Mouse (Mus musculus): ENCODE data around the gene Rps7. TPM values are rescaled to one million over a fixed set of nuclear protein-coding genes. Genes with fewer than 3 reads are reported as not detected.

The Rps7 gene
- polyA plus RNA-seq, 1 experiment from 2014 or later, result 621 TPM

DNA sequence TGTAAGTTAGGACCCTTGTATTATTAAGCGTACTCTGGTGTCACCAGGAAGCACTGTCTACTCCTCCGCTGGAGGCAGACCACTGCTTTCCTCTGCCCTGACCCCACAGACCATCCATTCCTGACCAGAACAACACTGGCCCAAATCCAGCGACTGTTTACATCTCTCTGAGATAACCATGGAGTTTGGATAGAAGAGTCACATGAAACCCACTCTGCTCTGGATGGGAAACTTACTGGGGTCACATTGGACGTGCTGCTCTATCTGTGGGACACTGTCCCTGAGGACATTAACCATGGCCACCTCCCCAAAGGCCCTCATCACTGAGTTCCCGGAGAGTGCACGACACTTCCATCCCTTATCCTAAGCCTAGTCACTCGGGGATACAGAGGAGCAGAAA lies 10.3 kb downstream of the Rps7 start:
- Histone ChIP-seq H3K9me3 (ENCODE audit: control insufficient read depth, low read length) (no peaks in the 10 kb centered on the region), H3K4me1 (ENCODE audit: control insufficient read depth in 2 of 2, insufficient read depth in 2 of 2, low read length in 2 of 2) (peaks cover 12 to 26% of the 10 kb centered on the region in 2 experiments), H3K27me3 (ENCODE audit: control insufficient read depth, insufficient read depth, low read length) (no peaks in the 10 kb centered on the region), H3K36me3 (ENCODE audit: control insufficient read depth, insufficient read depth, low read length) (peaks cover 24% of the 10 kb centered on the region), H3K4me2 (ENCODE audit: low read length) (no peak overlapping the region), H3K4me3 (ENCODE audit: control insufficient read depth in 1 of 2, insufficient read depth in 1 of 2, low read depth in 1 of 2, low read length in 2 of 2) (no peak overlapping the region), H3K9ac (ENCODE audit: low read length) (no peak overlapping the region), H3K27ac (replicated peaks in 1 of 2; ENCODE audit: control insufficient read depth in 1 of 2, insufficient read depth in 1 of 2, low read depth in 2 of 2, low read length in 2 of 2) (no peak overlapping the region)
- WGBS, result 57% methylated on average over 7 of the region's 7 CpGs
- ATAC-seq (ENCODE audit: insufficient number of reproducible peaks, insufficient read depth, low FRiP score, low read depth), result no peak

DNA sequence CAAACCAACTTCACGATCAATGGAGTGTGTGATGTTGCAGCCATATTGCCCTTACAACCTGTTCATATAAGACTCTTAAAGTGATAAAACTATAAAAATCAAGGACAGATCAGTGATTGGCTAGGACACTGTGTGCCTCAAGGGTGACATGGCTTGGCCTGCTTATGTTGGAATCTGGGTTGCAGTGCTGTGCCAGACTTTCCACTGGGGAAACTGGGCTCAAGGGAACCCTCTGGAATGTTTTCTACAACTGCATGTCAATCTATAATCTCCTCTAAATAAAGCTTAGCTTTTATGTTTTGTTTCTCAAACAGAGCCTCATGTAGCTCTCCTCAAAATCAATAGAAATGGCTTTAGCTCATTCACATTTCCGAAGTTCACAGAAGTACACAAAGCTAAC lies 11.5 kb downstream of the Rps7 start:
- Histone ChIP-seq H3K9me3 (ENCODE audit: control insufficient read depth, low read length) (no peaks in the 10 kb centered on the region), H3K9ac (ENCODE audit: low read length) (no peak overlapping the region), H3K4me3 (ENCODE audit: control insufficient read depth in 1 of 2, insufficient read depth in 1 of 2, low read depth in 1 of 2, low read length in 2 of 2) (no peak overlapping the region), H3K4me1 (ENCODE audit: control insufficient read depth in 2 of 2, insufficient read depth in 2 of 2, low read length in 2 of 2) (peaks cover 12 to 26% of the 10 kb centered on the region in 2 experiments), H3K27ac (replicated peaks in 1 of 2; ENCODE audit: control insufficient read depth in 1 of 2, insufficient read depth in 1 of 2, low read depth in 2 of 2, low read length in 2 of 2) (no peak overlapping the region), H3K36me3 (ENCODE audit: control insufficient read depth, insufficient read depth, low read length) (peaks cover 13% of the 10 kb centered on the region), H3K27me3 (ENCODE audit: control insufficient read depth, insufficient read depth, low read length) (no peaks in the 10 kb centered on the region), H3K4me2 (ENCODE audit: low read length) (no peak overlapping the region)
- 87% methylated on average over 2 of the region's 2 CpGs for WGBS
- no peak for ATAC-seq (ENCODE audit: insufficient number of reproducible peaks, insufficient read depth, low FRiP score, low read depth)

DNA sequence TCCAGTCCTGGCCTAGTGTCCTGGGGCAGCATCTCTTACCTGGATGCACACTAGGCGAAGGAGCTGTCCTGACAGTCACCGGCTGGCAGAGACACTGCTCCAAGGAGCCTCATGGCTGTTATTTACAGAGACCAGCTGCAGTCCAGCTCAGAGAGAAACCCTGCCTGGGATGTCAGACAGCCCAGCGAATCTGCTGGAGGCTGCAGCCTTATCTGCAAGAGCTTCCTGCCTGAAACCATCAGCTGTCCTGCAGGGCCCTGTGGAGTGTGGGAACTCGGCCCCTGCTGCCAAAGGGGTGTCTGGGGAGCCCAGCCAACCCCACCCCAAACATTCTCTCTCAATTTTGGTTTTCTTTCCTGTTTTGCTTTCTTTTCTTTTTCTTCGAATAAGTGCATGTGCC lies 12.6 kb downstream of the Rps7 start, which contains the start of gene Colec11:
TSS of gene Colec11 (minus strand) at position 183 of the 400 bp plus-strand sequence.
- peak within 1 kb of the TSS in 1 of 2 experiments; percentile 14; a peak in 1 of 4 replicates for H3K4me3 ChIP-seq (ENCODE audit: control insufficient read depth in 1 of 2, insufficient read depth in 1 of 2, low read depth in 1 of 2, low read length in 2 of 2)
- H3K36me3 ChIP-seq (ENCODE audit: control insufficient read depth, insufficient read depth, low read length), result peaks cover 2% of the 10 kb centered on the region
- 15% methylated on average over 5 of the region's 5 CpGs for WGBS
- H3K9ac ChIP-seq (ENCODE audit: low read length), result peak within 1 kb of the TSS; percentile 49; the same call in 1 of the 2 replicates
- peak within 1 kb of the TSS; percentile 59 for H3K4me2 ChIP-seq (ENCODE audit: low read length)
- no peak for ATAC-seq (ENCODE audit: insufficient number of reproducible peaks, insufficient read depth, low FRiP score, low read depth)
- H3K27me3 ChIP-seq (ENCODE audit: control insufficient read depth, insufficient read depth, low read length), result no peaks in the 10 kb centered on the region
- H3K9me3 ChIP-seq (ENCODE audit: control insufficient read depth, low read length), result no peaks in the 10 kb centered on the region
- peak within 1 kb of the TSS; percentile 58 to 80 for H3K27ac ChIP-seq (replicated peaks in 1 of 2; ENCODE audit: control insufficient read depth in 1 of 2, insufficient read depth in 1 of 2, low read depth in 2 of 2, low read length in 2 of 2)
- H3K4me1 ChIP-seq (ENCODE audit: control insufficient read depth in 2 of 2, insufficient read depth in 2 of 2, low read length in 2 of 2), result peaks cover 12 to 26% of the 10 kb centered on the region in 2 experiments

DNA sequence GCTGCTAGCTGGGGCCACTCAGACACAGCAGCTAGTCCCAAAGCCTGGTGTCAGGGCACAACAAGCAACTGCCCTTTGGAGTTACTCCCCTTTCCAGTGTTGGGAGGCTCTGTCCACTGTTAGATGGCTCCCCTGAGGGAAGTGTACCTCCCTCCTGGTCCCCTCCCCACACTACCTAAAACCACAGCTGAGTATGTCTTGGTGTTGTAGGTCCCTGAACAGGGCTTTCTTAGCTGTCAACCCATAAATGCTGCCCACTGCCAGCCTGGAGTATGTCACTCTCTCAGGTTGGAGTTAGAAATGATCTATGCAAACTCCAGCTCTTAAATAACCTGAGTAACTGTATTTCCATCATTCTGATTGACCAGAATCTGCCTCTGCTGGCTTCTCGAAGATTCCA lies 13.1 kb downstream of the Rps7 start:
- Histone ChIP-seq H3K27me3 (ENCODE audit: control insufficient read depth, insufficient read depth, low read length) (no peaks in the 10 kb centered on the region), H3K4me3 (ENCODE audit: control insufficient read depth in 1 of 2, insufficient read depth in 1 of 2, low read depth in 1 of 2, low read length in 2 of 2) (no peak overlapping the region), H3K9me3 (ENCODE audit: control insufficient read depth, low read length) (no peaks in the 10 kb centered on the region), H3K36me3 (ENCODE audit: control insufficient read depth, insufficient read depth, low read length) (no peaks in the 10 kb centered on the region), H3K27ac (replicated peaks in 1 of 2; ENCODE audit: control insufficient read depth in 1 of 2, insufficient read depth in 1 of 2, low read depth in 2 of 2, low read length in 2 of 2) (peak overlapping the region; percentile 52 to 58), H3K4me1 (ENCODE audit: control insufficient read depth in 2 of 2, insufficient read depth in 2 of 2, low read length in 2 of 2) (peaks cover 12 to 26% of the 10 kb centered on the region in 2 experiments), H3K4me2 (ENCODE audit: low read length) (peak overlapping the region; percentile 59), H3K9ac (ENCODE audit: low read length) (no peak overlapping the region)
- 55% methylated on average over 1 of the region's 1 CpGs for WGBS
- no peak for ATAC-seq (ENCODE audit: insufficient number of reproducible peaks, insufficient read depth, low FRiP score, low read depth)

DNA sequence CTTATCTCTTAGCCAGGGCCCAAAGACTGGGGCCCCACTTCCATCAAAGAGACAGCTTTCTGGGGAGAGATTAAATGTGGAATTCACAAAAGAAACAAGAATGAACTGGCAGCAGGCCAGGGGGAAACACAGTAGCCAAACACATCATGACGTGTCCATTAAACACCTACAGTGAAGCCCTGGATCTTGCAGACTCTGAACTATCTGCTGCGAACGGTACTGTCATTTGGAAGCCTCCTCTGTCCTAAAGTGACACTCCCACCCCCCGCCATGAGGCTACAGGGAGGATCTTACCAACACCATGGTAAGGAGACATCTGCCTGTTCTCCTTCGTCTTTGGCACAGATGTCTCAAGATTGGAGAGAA lies 13.6 kb downstream of the Rps7 start:
- Histone ChIP-seq H3K4me2 (ENCODE audit: low read length) (peak overlapping the region; percentile 59), H3K4me3 (ENCODE audit: control insufficient read depth in 1 of 2, insufficient read depth in 1 of 2, low read depth in 1 of 2, low read length in 2 of 2) (peak overlapping the region in 1 of 2 experiments; percentile 4; a peak in 1 of 4 replicates), H3K27ac (replicated peaks in 1 of 2; ENCODE audit: control insufficient read depth in 1 of 2, insufficient read depth in 1 of 2, low read depth in 2 of 2, low read length in 2 of 2) (peak overlapping the region; percentile 52 to 58), H3K36me3 (ENCODE audit: control insufficient read depth, insufficient read depth, low read length) (no peaks in the 10 kb centered on the region), H3K9me3 (ENCODE audit: control insufficient read depth, low read length) (no peaks in the 10 kb centered on the region), H3K4me1 (ENCODE audit: control insufficient read depth in 2 of 2, insufficient read depth in 2 of 2, low read length in 2 of 2) (peaks cover 12 to 26% of the 10 kb centered on the region in 2 experiments), H3K9ac (ENCODE audit: low read length) (peak overlapping the region; percentile 49), H3K27me3 (ENCODE audit: control insufficient read depth, insufficient read depth, low read length) (no peaks in the 10 kb centered on the region)
- ATAC-seq (ENCODE audit: insufficient number of reproducible peaks, insufficient read depth, low FRiP score, low read depth), result no peak
- WGBS, result 19% methylated on average over 5 of the region's 5 CpGs

DNA sequence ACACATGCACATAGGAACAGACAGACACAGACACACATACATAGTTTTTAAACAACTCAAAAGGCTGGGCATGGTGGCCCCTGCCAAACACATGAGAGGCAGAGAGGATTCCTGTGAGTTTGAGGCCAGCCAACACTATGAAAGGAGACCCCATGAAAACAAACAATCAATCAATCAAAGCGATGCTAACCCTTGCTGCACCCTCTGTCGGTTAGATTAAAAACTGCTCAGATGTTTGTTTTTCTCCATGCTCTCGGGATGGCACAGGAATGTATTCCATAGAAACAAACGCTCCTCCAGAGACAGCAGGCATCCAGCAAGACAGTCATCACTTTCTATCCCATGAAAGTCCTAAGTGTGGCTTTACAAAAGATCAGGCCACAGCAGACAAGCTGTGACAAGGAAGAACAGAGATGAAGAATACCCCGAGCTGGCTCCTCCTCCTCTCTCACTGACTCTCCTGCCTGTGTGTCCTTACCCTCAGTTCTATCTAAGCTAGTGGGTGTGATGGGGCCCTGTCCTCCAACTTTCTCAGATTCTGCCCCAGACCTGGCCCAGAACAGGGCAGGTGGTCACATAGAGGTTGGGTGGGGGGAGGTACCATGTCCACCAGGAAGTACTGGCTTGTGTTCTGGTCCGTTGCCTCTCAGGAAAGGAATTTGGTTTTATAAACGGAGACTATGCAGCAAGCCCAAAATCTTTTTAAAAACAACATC lies 14.1 kb downstream of the Rps7 start:
- peak; percentile 64 for ATAC-seq (ENCODE audit: insufficient number of reproducible peaks, insufficient read depth, low FRiP score, low read depth)
- no peaks in the 10 kb centered on the region for H3K9me3 ChIP-seq (ENCODE audit: control insufficient read depth, low read length)
- H3K27ac ChIP-seq (replicated peaks in 1 of 2; ENCODE audit: control insufficient read depth in 1 of 2, insufficient read depth in 1 of 2, low read depth in 2 of 2, low read length in 2 of 2), result peak overlapping the region; percentile 17 to 20; a peak in 1 of 4 replicates
- H3K36me3 ChIP-seq (ENCODE audit: control insufficient read depth, insufficient read depth, low read length), result no peaks in the 10 kb centered on the region
- WGBS, result 4% methylated on average over 7 of the region's 7 CpGs
- H3K27me3 ChIP-seq (ENCODE audit: control insufficient read depth, insufficient read depth, low read length), result no peaks in the 10 kb centered on the region
- H3K9ac ChIP-seq (ENCODE audit: low read length), result peak overlapping the region; percentile 49
- peak overlapping the region; percentile 59 for H3K4me2 ChIP-seq (ENCODE audit: low read length)
- H3K4me3 ChIP-seq (ENCODE audit: control insufficient read depth in 1 of 2, insufficient read depth in 1 of 2, low read depth in 1 of 2, low read length in 2 of 2), result peak overlapping the region; percentile 4; a peak in 1 of 4 replicates
- H3K4me1 ChIP-seq (ENCODE audit: control insufficient read depth in 2 of 2, insufficient read depth in 2 of 2, low read length in 2 of 2), result peaks cover 12 to 26% of the 10 kb centered on the region in 2 experiments

DNA sequence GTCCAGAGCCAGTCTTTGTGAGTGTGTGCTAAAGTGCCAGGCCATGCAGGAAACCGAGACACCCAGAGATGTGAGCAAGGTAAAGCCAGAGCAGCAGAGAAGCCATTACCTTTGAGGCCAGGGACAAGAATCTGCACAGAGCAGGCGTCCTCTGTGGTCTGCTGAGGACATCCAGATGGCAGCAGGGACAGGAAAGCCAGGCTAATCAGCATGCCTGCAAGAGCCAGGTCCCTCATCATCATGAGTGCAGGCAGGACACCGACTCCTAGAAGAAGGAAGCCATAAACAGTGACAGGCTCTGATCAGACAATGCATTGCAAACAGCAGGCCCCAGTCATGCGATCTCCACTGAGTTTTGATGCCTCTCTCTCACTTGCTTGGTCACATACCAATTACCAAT lies 18.5 kb downstream of the Rps7 start:
- Histone ChIP-seq H3K9ac (ENCODE audit: low read length) (no peak overlapping the region), H3K4me1 (ENCODE audit: control insufficient read depth in 2 of 2, insufficient read depth in 2 of 2, low read length in 2 of 2) (peaks cover 5 to 14% of the 10 kb centered on the region in 2 experiments), H3K9me3 (ENCODE audit: control insufficient read depth, low read length) (no peaks in the 10 kb centered on the region), H3K27ac (replicated peaks in 1 of 2; ENCODE audit: control insufficient read depth in 1 of 2, insufficient read depth in 1 of 2, low read depth in 2 of 2, low read length in 2 of 2) (no peak overlapping the region), H3K4me2 (ENCODE audit: low read length) (no peak overlapping the region), H3K36me3 (ENCODE audit: control insufficient read depth, insufficient read depth, low read length) (no peaks in the 10 kb centered on the region), H3K27me3 (ENCODE audit: control insufficient read depth, insufficient read depth, low read length) (no peaks in the 10 kb centered on the region), H3K4me3 (ENCODE audit: control insufficient read depth in 1 of 2, insufficient read depth in 1 of 2, low read depth in 1 of 2, low read length in 2 of 2) (no peak overlapping the region)
- no peak for ATAC-seq (ENCODE audit: insufficient number of reproducible peaks, insufficient read depth, low FRiP score, low read depth)
- 42% methylated on average over 4 of the region's 4 CpGs for WGBS

Data from heart, embryonic 14.5 days (tissue).